29 mouse cellular contexts compared by ENCODE assay signal in genomic region chr14:104734213-104734612, GRCm38 (mm10).
DNase-seq lines count a peak whose midpoint lies in the region; ATAC-seq and TF ChIP-seq lines count a peak whose summit lies in the region.
"Had no signal": no experiment of that assay in that cellular context is flagged by ENCODE, and none has a peak within 500 bp of the region (broad histone marks: within the 10 kb centered on the region; RNA-seq: fewer than 3 reads in every experiment).

No protein-coding gene starts in this region.

- no peaks in the 10 kb centered on the region for H3K27me3 ChIP-seq in heart, embryonic 16.5 days (ENCODE audit: control insufficient read depth, insufficient read depth, low read length)
- H3K27me3 ChIP-seq in kidney, embryonic 14.5 days (ENCODE audit: control insufficient read depth, insufficient read depth, low read length), result no peaks in the 10 kb centered on the region
- H3K27me3 ChIP-seq in intestine, postnatal 0 days (replicated peaks; ENCODE audit: control insufficient read depth, insufficient read depth, low read length), result no peaks in the 10 kb centered on the region
- H3K27me3 ChIP-seq: embryonic facial prominence, embryonic 15.5 days; forebrain, embryonic 12.5 days; limb, embryonic 12.5 days; liver, embryonic 15.5 days had no signal

- no peaks in the 10 kb centered on the region for H3K36me3 ChIP-seq in heart, embryonic 16.5 days (ENCODE audit: control insufficient read depth, insufficient read depth)
- no peaks in the 10 kb centered on the region for H3K36me3 ChIP-seq in kidney, embryonic 14.5 days (ENCODE audit: control insufficient read depth, insufficient read depth, low read length)
- H3K36me3 ChIP-seq in intestine, postnatal 0 days (ENCODE audit: control insufficient read depth, insufficient read depth), result no peaks in the 10 kb centered on the region
- H3K36me3 ChIP-seq: embryonic facial prominence, embryonic 10.5 days; embryonic facial prominence, embryonic 15.5 days; forebrain, embryonic 12.5 days; G1E; limb, embryonic 12.5 days; liver, embryonic 15.5 days had no signal

- no peaks in the 10 kb centered on the region for H3K9me3 ChIP-seq in heart, embryonic 16.5 days (replicated peaks; ENCODE audit: control insufficient read depth, low read length)
- H3K9me3 ChIP-seq in kidney, embryonic 14.5 days (ENCODE audit: control insufficient read depth, low read length), result no peaks in the 10 kb centered on the region
- H3K9me3 ChIP-seq in intestine, postnatal 0 days (ENCODE audit: control insufficient read depth), result no peaks in the 10 kb centered on the region
- H3K9me3 ChIP-seq: embryonic facial prominence, embryonic 10.5 days; embryonic facial prominence, embryonic 15.5 days; forebrain, embryonic 12.5 days; limb, embryonic 12.5 days; liver, embryonic 15.5 days had no signal

- no peak overlapping the region for H3K9ac ChIP-seq in heart, embryonic 16.5 days (ENCODE audit: low read length)
- no peak overlapping the region for H3K9ac ChIP-seq in kidney, embryonic 14.5 days (ENCODE audit: low read depth, low read length)
- H3K9ac ChIP-seq in intestine, postnatal 0 days (ENCODE audit: low read depth, low read length), result no peak overlapping the region
- H3K9ac ChIP-seq: embryonic facial prominence, embryonic 15.5 days; forebrain, embryonic 12.5 days; hindbrain, embryonic 14.5 days; limb, embryonic 12.5 days; liver, embryonic 15.5 days; lung, embryonic 14.5 days had no signal

- TF ChIP-seq CTCF in intestine, postnatal 0 days (IDR thresholded peaks at IDR 0.05; ENCODE audit: low read depth), result no peak

- intact Hi-C loops in left cerebral cortex, postnatal 14 days (cut with DNase I), result no loop called here

- peaks cover 4% of the 10 kb centered on the region for H3K4me1 ChIP-seq in heart, embryonic 16.5 days (ENCODE audit: control insufficient read depth, insufficient read depth, low read length)
- H3K4me1 ChIP-seq in kidney, embryonic 14.5 days (ENCODE audit: control insufficient read depth, insufficient read depth, low read length), result no peaks in the 10 kb centered on the region
- no peaks in the 10 kb centered on the region for H3K4me1 ChIP-seq in intestine, postnatal 0 days (replicated peaks; ENCODE audit: control insufficient read depth, insufficient read depth, low read length)
- H3K4me1 ChIP-seq: embryonic facial prominence, embryonic 15.5 days; forebrain, embryonic 12.5 days; limb, embryonic 12.5 days; liver, embryonic 15.5 days had no signal

- peak; percentile 20 to 55 for DNase-seq in heart, adult 18-20 months
- DNase-seq in heart, adult 11 months, result no peak
- peak; percentile 5 to 13 for DNase-seq in left cerebral cortex, postnatal 14 days (ENCODE audit: low spot score in 2 of 2)
- DNase-seq in left cerebral cortex, adult 8-10 months (ENCODE audit: low spot score in 2 of 2), result no peak
- DNase-seq in cerebellum, adult 9-11 months, result no peak
- DNase-seq: adrenal gland, postnatal 10 days; cerebellum, adult 18-20 months; cerebellum, postnatal 14 days; gastrocnemius, adult 2 months; gastrocnemius, postnatal 36 days; kidney, adult 18-20 months; kidney, postnatal 4 days; lung, postnatal 14 days; midbrain, embryonic 14.5 days; thymus, postnatal 14 days had no signal

- ATAC-seq in heart, embryonic 16.5 days (replicated peaks; ENCODE audit: extremely low read depth, insufficient read depth, low FRiP score), result peak; percentile 83
- no peak for ATAC-seq in kidney, embryonic 14.5 days (ENCODE audit: low FRiP score, low TSS enrichment)
- ATAC-seq in intestine, postnatal 0 days, result no peak
- ATAC-seq: inflammation-experienced regulatory T-cells, adult 6 months; Patski had no signal

- peak overlapping the region; percentile 23; the same call in 1 of the 2 replicates for H3K4me2 ChIP-seq in heart, embryonic 16.5 days (ENCODE audit: low read depth, low read length)
- no peak overlapping the region for H3K4me2 ChIP-seq in kidney, embryonic 14.5 days (replicated peaks; ENCODE audit: low read depth, low read length)
- no peak overlapping the region for H3K4me2 ChIP-seq in intestine, postnatal 0 days (replicated peaks; ENCODE audit: low read depth)
- H3K4me2 ChIP-seq: embryonic facial prominence, embryonic 15.5 days; forebrain, embryonic 12.5 days; hindbrain, embryonic 14.5 days; limb, embryonic 12.5 days; liver, embryonic 15.5 days; lung, embryonic 14.5 days had no signal

- H3K27ac ChIP-seq in heart, embryonic 16.5 days (ENCODE audit: low read length), result peak overlapping the region; percentile 52
- H3K27ac ChIP-seq in kidney, embryonic 14.5 days (ENCODE audit: low read depth, low read length), result no peak overlapping the region
- H3K27ac ChIP-seq in intestine, postnatal 0 days (ENCODE audit: low read depth, low read length), result no peak overlapping the region
- H3K27ac ChIP-seq: embryonic facial prominence, embryonic 10.5 days; embryonic facial prominence, embryonic 15.5 days; forebrain, embryonic 12.5 days; gastrocnemius, adult 2 months; hindbrain, embryonic 14.5 days; kidney, postnatal 0 days; limb, embryonic 12.5 days; liver, embryonic 15.5 days had no signal

- H3K4me3 ChIP-seq in heart, embryonic 16.5 days (ENCODE audit: low read length), result no peak overlapping the region
- H3K4me3 ChIP-seq in kidney, embryonic 14.5 days (ENCODE audit: low read length), result no peak overlapping the region
- no peak overlapping the region for H3K4me3 ChIP-seq in intestine, postnatal 0 days (ENCODE audit: low read depth, low read length)
- H3K4me3 ChIP-seq: embryonic facial prominence, embryonic 10.5 days; embryonic facial prominence, embryonic 15.5 days; forebrain, embryonic 12.5 days; gastrocnemius, adult 2 months; limb, embryonic 12.5 days; liver, embryonic 15.5 days had no signal

- WGBS in heart, embryonic 16.5 days, result 17% methylated on average over 3 of the region's 3 CpGs
- 68% methylated on average over 3 of the region's 3 CpGs for WGBS in kidney, embryonic 14.5 days
- WGBS in intestine, postnatal 0 days, result 55% methylated on average over 3 of the region's 3 CpGs

Comparison
In these comparisons a context has a peak if more than half of its experiments do, and no peak if none do; other contexts are left out.
1. DNase-seq: peak in heart, adult 18-20 months (2 of 2) and left cerebral cortex, postnatal 14 days (2 of 2); none in heart, adult 11 months (single experiment), left cerebral cortex, adult 8-10 months (0 of 2) and cerebellum, adult 9-11 months (single experiment).